Mouse (Mus musculus) megakaryocyte, embryonic 14.5 days (primary cell): ENCODE measurements around the gene 9930104L06Rik.

Source experiments
- FLI1 ChIP-seq: IDR thresholded peaks from 2 replicates; pipeline ENCODE4 v1.6.1; 2012; ENCODE audit warnings: low read length, inconsistent platforms, mixed read lengths
- GATA1 ChIP-seq: IDR thresholded peaks from 3 replicates; pipeline ENCODE4 v1.6.1; 2012; ENCODE audit warnings: mixed read lengths, low read length, inconsistent platforms, borderline replicate concordance

GRCm38 (mm10) chr4:124960940-124961339 is 24.1 kb downstream of the 9930104L06Rik start:
- no peak for TF ChIP-seq GATA1
- TF ChIP-seq FLI1: no peak
